Mouse (Mus musculus) cerebellum, adult 2 months (tissue): Measurements from ENCODE around the gene Gfi1.

ENCODE experiments used
- CTCF ChIP-seq: fragments of 200-500 bp; IDR thresholded peaks from 2 replicates; pipeline ENCODE4 v1.5.1; 2011; ENCODE audit warnings: low read depth, mild to moderate bottlenecking, control low read depth, low read length, moderate library complexity, borderline replicate concordance; ENCODE audit not compliant: insufficient read depth
- POLR2A ChIP-seq: fragments of 200-500 bp; IDR thresholded peaks from 2 replicates; pipeline ENCODE4 v1.6.1; 2011; ENCODE audit warnings: low read length, control low read depth, borderline replicate concordance; ENCODE audit not compliant: insufficient read depth

- no peak for TF ChIP-seq CTCF
- no peak for TF ChIP-seq POLR2A
These were observed 20.1 kb downstream of the Gfi1 start for GRCm38 (mm10) chr5:107705756-107706155.
